Mouse (Mus musculus): ENCODE data around the gene Tbc1d9. TPM values are rescaled to one million over a fixed set of nuclear protein-coding genes. Genes with fewer than 3 reads are reported as not detected.

Gene Tbc1d9
- polyA plus RNA-seq, 1 experiment from 2014 or later: 22.1 TPM

DNA sequence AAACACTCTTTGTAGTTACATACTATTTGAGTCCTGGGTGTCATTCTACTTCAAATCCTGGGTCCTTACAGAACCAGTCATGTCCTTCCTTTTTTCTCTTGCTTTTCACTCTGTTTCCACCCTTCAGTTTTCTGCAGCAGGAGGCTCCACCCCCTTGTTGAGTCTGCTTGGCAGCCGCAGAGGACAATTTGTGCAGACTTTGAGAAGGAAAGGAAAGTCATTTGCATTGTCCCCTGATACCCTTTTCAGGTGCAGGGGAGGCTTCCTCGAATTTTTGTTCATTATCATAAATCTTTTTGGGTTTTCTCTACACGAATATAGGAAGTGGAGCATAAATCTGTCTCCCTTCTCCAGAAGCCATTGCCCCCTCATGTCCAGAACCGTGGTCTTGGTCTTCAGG lies 12.7 kb upstream of the Tbc1d9 start:
- Histone ChIP-seq H3K36me3 (ENCODE audit: control insufficient read depth, insufficient read depth, low read length) (no peaks in the 10 kb centered on the region), H3K4me3 (replicated peaks; ENCODE audit: low read depth, low read length) (no peak overlapping the region), H3K4me1 (ENCODE audit: control insufficient read depth, insufficient read depth, low read length) (no peaks in the 10 kb centered on the region), H3K27me3 (ENCODE audit: control insufficient read depth, insufficient read depth, low read length) (no peaks in the 10 kb centered on the region), H3K27ac (replicated peaks; ENCODE audit: low read depth, low read length) (no peak overlapping the region), H3K4me2 (ENCODE audit: low read length) (no peak overlapping the region), H3K9ac (replicated peaks; ENCODE audit: low read length) (no peak overlapping the region), H3K9me3 (ENCODE audit: control insufficient read depth, low read length) (no peaks in the 10 kb centered on the region)
- 73% methylated on average over 4 of the region's 4 CpGs for WGBS
- DNase-seq (no peak), ATAC-seq (ENCODE audit: low FRiP score, low TSS enrichment) (no peak)

DNA sequence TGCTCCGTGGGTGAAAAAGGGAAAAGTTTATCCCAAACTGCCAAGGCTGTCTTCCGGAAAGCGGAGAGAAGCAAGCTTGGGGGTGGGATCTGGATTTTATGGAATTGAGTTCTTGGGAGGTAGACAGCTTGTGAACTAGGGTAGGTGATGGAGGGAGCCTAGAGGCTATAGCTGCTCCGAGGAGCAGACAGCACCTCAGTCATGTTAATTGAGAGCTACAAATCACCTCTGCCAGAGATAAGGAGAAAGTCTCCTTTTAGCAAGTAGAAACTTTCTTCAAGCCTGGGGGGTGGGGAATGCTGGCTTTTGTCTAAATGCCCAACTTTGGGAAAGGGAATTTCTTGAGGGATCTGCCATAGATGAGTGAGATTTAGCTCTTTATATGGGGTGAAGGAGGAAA lies 10.0 kb upstream of the Tbc1d9 start:
- no peak overlapping the region for H3K4me3 ChIP-seq (replicated peaks; ENCODE audit: low read depth, low read length)
- no peaks in the 10 kb centered on the region for H3K27me3 ChIP-seq (ENCODE audit: control insufficient read depth, insufficient read depth, low read length)
- no peaks in the 10 kb centered on the region for H3K9me3 ChIP-seq (ENCODE audit: control insufficient read depth, low read length)
- no peak for ATAC-seq (ENCODE audit: low FRiP score, low TSS enrichment)
- H3K4me2 ChIP-seq (ENCODE audit: low read length): no peak overlapping the region
- no peak overlapping the region for H3K27ac ChIP-seq (replicated peaks; ENCODE audit: low read depth, low read length)
- no peaks in the 10 kb centered on the region for H3K4me1 ChIP-seq (ENCODE audit: control insufficient read depth, insufficient read depth, low read length)
- WGBS: 63% methylated on average over 4 of the region's 4 CpGs
- H3K9ac ChIP-seq (replicated peaks; ENCODE audit: low read length): no peak overlapping the region
- no peaks in the 10 kb centered on the region for H3K36me3 ChIP-seq (ENCODE audit: control insufficient read depth, insufficient read depth, low read length)
- no peak for DNase-seq

DNA sequence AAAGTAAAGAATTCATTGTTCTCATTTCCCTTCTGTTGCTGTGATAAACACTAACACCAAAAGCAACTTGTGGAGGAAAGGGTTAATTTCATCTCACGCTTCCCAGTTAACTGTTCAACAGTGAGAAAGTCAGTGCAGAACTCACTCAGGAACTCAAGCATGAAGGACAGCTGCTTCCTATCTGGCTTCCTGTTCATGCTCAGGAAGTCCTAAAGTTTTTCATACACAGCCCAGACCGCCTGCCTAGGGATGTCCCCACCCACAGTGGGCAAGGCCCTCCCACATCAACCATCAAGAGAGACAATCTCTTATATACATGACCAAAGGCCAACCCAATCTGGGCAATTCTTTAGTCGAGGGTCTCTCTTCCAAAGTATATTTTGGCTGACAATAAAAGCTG lies 6.2 kb upstream of the Tbc1d9 start:
- Histone ChIP-seq H3K27ac (replicated peaks; ENCODE audit: low read depth, low read length) (no peak overlapping the region), H3K27me3 (ENCODE audit: control insufficient read depth, insufficient read depth, low read length) (no peaks in the 10 kb centered on the region), H3K4me3 (replicated peaks; ENCODE audit: low read depth, low read length) (no peak overlapping the region), H3K4me1 (ENCODE audit: control insufficient read depth, insufficient read depth, low read length) (no peaks in the 10 kb centered on the region), H3K4me2 (ENCODE audit: low read length) (no peak overlapping the region), H3K9ac (replicated peaks; ENCODE audit: low read length) (no peak overlapping the region), H3K36me3 (ENCODE audit: control insufficient read depth, insufficient read depth, low read length) (no peaks in the 10 kb centered on the region), H3K9me3 (ENCODE audit: control insufficient read depth, low read length) (no peaks in the 10 kb centered on the region)
- 74% methylated on average over 3 of the region's 3 CpGs for WGBS
- no peak for DNase-seq
- no peak for ATAC-seq (ENCODE audit: low FRiP score, low TSS enrichment)

DNA sequence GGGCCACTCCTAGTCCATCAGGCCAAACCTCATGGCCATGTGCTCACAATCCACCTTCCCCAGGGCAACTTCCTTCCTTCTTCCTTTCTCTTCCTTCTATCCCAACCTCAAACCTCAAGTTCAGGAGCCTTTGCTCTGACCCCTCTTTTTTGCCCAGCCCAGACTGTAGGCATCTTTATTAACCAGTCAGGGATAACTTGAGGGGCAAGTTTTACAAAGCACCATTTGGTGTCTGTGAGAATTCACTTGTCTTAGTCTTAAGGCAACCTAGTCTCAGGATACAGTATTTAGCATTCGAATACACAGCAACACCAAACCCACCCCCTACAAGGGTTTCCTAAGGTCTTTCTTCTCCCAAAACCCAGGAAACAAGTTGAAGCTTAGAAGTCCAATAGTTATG lies 5.5 kb upstream of the Tbc1d9 start:
- no peaks in the 10 kb centered on the region for H3K9me3 ChIP-seq (ENCODE audit: control insufficient read depth, low read length)
- ATAC-seq (ENCODE audit: low FRiP score, low TSS enrichment) (no peak), DNase-seq (no peak)
- H3K27ac ChIP-seq (replicated peaks; ENCODE audit: low read depth, low read length): no peak overlapping the region
- no peaks in the 10 kb centered on the region for H3K36me3 ChIP-seq (ENCODE audit: control insufficient read depth, insufficient read depth, low read length)
- no peak overlapping the region for H3K4me2 ChIP-seq (ENCODE audit: low read length)
- H3K4me1 ChIP-seq (ENCODE audit: control insufficient read depth, insufficient read depth, low read length): no peaks in the 10 kb centered on the region
- WGBS: 39% methylated on average over 1 of the region's 1 CpGs
- no peaks in the 10 kb centered on the region for H3K27me3 ChIP-seq (ENCODE audit: control insufficient read depth, insufficient read depth, low read length)
- no peak overlapping the region for H3K9ac ChIP-seq (replicated peaks; ENCODE audit: low read length)
- H3K4me3 ChIP-seq (replicated peaks; ENCODE audit: low read depth, low read length): no peak overlapping the region

DNA sequence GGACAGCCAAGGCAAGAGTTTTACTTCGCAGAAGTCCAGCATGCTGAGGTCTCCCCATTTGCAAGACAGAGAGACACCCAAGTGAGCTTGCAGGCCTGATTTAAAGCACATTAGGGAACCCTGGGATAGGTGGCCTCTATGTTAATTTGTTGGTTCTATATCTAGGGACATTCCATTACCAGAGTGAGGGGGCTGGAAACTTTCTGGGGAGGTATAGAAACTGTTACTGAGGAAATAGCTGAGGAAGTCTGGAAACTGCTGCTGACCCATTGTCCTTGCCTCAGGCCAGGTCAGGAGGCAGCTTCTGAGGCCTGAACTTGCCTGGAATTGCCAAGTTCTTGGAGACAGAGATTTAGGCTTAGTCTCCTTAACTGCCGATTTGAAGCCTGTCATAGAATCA lies 4.5 kb upstream of the Tbc1d9 start:
- 81% methylated on average over 2 of the region's 2 CpGs for WGBS
- no peak overlapping the region for H3K9ac ChIP-seq (replicated peaks; ENCODE audit: low read length)
- no peaks in the 10 kb centered on the region for H3K9me3 ChIP-seq (ENCODE audit: control insufficient read depth, low read length)
- DNase-seq: no peak
- no peak overlapping the region for H3K4me3 ChIP-seq (replicated peaks; ENCODE audit: low read depth, low read length)
- no peaks in the 10 kb centered on the region for H3K36me3 ChIP-seq (ENCODE audit: control insufficient read depth, insufficient read depth, low read length)
- no peak overlapping the region for H3K27ac ChIP-seq (replicated peaks; ENCODE audit: low read depth, low read length)
- no peaks in the 10 kb centered on the region for H3K27me3 ChIP-seq (ENCODE audit: control insufficient read depth, insufficient read depth, low read length)
- ATAC-seq (ENCODE audit: low FRiP score, low TSS enrichment): no peak
- H3K4me2 ChIP-seq (ENCODE audit: low read length): no peak overlapping the region
- H3K4me1 ChIP-seq (ENCODE audit: control insufficient read depth, insufficient read depth, low read length): 0 out of 2 replicates have a peak, but pooled peaks cover 3% of the 10 kb centered on the region

DNA sequence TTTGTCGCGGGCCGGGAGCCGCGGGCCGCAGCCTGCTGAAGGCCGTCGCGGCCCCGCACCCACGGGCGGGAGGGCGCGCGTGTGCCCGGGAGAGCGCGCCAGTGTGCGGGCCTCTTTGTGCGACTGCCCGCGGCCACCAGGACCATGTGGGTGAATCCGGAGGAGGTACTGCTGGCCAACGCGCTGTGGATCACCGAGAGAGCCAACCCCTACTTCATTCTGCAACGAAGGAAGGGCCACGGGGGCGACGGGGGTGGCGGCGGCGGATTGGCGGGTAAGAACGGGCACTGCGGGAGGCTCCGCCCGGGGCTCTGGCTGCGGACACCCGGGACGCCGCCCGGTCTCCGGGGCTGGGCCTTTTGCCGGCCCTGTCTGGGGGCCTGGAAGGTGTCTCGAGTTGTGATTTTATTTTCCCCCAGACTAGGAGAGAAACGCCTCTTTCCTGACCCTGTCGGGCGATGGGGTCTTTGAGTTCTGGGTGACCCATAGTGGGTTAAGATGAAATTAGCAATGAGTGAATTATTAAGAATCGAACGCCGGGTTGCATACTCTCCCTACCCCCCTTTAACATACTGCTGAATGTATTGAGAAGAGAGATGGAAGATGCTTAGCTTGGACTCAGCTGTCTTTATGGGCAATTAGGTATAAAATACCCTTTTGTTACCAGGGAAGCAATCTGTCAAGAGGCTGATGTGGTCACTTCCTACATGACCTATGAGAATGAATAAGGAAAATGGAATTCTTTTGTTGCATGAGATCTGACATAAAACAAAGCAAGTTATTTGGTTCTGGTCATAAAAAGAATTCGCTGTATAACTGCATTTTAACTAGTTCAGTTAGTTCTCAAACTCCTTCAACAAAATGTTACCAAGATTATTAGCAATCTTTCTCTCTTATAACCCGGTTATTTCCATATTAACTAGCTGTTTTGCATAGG lies 1.0 kb downstream of the Tbc1d9 start, which contains the start of gene Gm10645:
Gene Gm10645, minus strand, starts transcription at position 240 of the 937 bp plus-strand sequence.
- Histone ChIP-seq H3K36me3 (ENCODE audit: control insufficient read depth, insufficient read depth, low read length) (no peaks in the 10 kb centered on the region), H3K9me3 (ENCODE audit: control insufficient read depth, low read length) (no peaks in the 10 kb centered on the region), H3K4me1 (ENCODE audit: control insufficient read depth, insufficient read depth, low read length) (peaks cover 25% of the 10 kb centered on the region), H3K4me2 (ENCODE audit: low read length) (peak within 1 kb of the TSS; percentile 67), H3K4me3 (replicated peaks; ENCODE audit: low read depth, low read length) (peak within 1 kb of the TSS; percentile 89), H3K27me3 (ENCODE audit: control insufficient read depth, insufficient read depth, low read length) (no peaks in the 10 kb centered on the region), H3K9ac (replicated peaks; ENCODE audit: low read length) (peak within 1 kb of the TSS; percentile 99), H3K27ac (replicated peaks; ENCODE audit: low read depth, low read length) (peak within 1 kb of the TSS; percentile 96)
- ATAC-seq (ENCODE audit: low FRiP score, low TSS enrichment) (peak; percentile 82), DNase-seq (peak; percentile 79)
- 2% methylated on average over 54 of the region's 54 CpGs for WGBS

DNA sequence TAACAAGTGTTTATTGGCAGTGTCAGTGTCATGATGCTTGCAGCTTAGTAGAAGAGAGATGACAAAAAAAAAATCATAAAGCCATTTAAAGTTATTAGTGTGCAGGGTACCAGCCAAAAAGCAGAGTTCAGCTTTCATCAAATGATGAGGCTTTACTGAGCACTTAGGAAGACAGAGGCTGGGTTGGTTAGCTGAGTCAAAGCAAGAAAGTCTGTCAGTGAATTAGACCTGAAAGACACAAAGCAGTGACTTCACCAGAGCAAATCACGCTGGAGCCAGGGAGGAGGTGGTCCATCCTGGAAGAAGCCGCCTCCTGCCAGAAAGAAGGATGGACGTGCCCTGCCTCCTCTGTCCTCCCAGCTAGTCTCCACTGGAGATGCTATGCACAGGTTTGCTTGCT lies 2.8 kb downstream of the Tbc1d9 start:
- WGBS: 25% methylated on average over 3 of the region's 3 CpGs
- no peaks in the 10 kb centered on the region for H3K9me3 ChIP-seq (ENCODE audit: control insufficient read depth, low read length)
- H3K27me3 ChIP-seq (ENCODE audit: control insufficient read depth, insufficient read depth, low read length): no peaks in the 10 kb centered on the region
- H3K4me1 ChIP-seq (ENCODE audit: control insufficient read depth, insufficient read depth, low read length): peaks cover 25% of the 10 kb centered on the region
- ATAC-seq (ENCODE audit: low FRiP score, low TSS enrichment) (no peak), DNase-seq (no peak)
- H3K9ac ChIP-seq (replicated peaks; ENCODE audit: low read length): peak overlapping the region; percentile 36; the same call in 1 of the 2 replicates
- H3K4me2 ChIP-seq (ENCODE audit: low read length): peak overlapping the region; percentile 67
- H3K27ac ChIP-seq (replicated peaks; ENCODE audit: low read depth, low read length): no peak overlapping the region
- H3K36me3 ChIP-seq (ENCODE audit: control insufficient read depth, insufficient read depth, low read length): no peaks in the 10 kb centered on the region
- peak overlapping the region; percentile 89 for H3K4me3 ChIP-seq (replicated peaks; ENCODE audit: low read depth, low read length)

DNA sequence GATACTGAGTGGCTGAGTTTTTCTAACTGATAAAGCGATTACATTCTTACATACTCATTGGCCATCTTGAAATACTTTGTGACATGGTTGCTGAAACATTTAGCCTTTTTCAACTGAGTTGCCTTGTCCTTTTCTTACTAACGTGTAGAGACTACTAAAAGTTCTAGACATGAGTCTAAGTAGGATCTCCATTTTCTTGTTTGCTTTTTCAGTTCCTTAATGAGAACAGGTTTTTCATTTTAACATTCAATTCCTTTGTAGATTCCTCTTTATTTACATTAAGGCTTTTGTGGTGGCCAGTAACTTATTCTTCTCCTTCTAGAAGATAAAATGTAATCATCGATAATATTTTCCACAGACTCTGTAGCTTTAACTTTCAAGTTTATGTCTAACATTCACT lies 4.0 kb downstream of the Tbc1d9 start:
- no peak for DNase-seq
- Histone ChIP-seq H3K27ac (replicated peaks; ENCODE audit: low read depth, low read length) (no peak overlapping the region), H3K9ac (replicated peaks; ENCODE audit: low read length) (no peak overlapping the region), H3K27me3 (ENCODE audit: control insufficient read depth, insufficient read depth, low read length) (no peaks in the 10 kb centered on the region), H3K36me3 (ENCODE audit: control insufficient read depth, insufficient read depth, low read length) (no peaks in the 10 kb centered on the region), H3K4me1 (ENCODE audit: control insufficient read depth, insufficient read depth, low read length) (peaks cover 25% of the 10 kb centered on the region), H3K4me3 (replicated peaks; ENCODE audit: low read depth, low read length) (no peak overlapping the region), H3K4me2 (ENCODE audit: low read length) (peak overlapping the region; percentile 67), H3K9me3 (ENCODE audit: control insufficient read depth, low read length) (no peaks in the 10 kb centered on the region)
- 88% methylated on average over 3 of the region's 3 CpGs for WGBS
- no peak for ATAC-seq (ENCODE audit: low FRiP score, low TSS enrichment)

DNA sequence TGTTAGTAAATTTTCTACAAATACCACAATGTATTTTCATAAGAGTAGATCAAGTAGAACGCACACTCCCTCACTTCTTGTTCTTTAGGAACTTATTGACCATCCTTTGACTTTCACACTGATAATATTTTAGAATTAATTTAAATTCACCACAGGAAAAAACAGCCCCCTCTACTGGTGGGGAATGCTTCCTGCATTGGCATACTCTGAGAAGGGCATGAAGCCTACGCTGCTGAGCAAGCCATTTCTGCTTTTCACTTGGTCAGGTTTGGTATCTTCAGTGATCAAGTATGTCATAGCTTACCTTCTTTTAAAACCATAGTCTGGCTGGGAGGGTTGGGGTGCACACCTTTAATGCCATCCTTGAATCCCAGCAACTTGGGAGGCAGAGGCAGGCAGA lies 4.6 kb downstream of the Tbc1d9 start:
- Histone ChIP-seq H3K4me1 (ENCODE audit: control insufficient read depth, insufficient read depth, low read length) (peaks cover 25% of the 10 kb centered on the region), H3K27ac (replicated peaks; ENCODE audit: low read depth, low read length) (no peak overlapping the region), H3K27me3 (ENCODE audit: control insufficient read depth, insufficient read depth, low read length) (no peaks in the 10 kb centered on the region), H3K4me2 (ENCODE audit: low read length) (no peak overlapping the region), H3K4me3 (replicated peaks; ENCODE audit: low read depth, low read length) (no peak overlapping the region), H3K36me3 (ENCODE audit: control insufficient read depth, insufficient read depth, low read length) (no peaks in the 10 kb centered on the region), H3K9me3 (ENCODE audit: control insufficient read depth, low read length) (no peaks in the 10 kb centered on the region), H3K9ac (replicated peaks; ENCODE audit: low read length) (no peak overlapping the region)
- WGBS: 92% methylated on average over 2 of the region's 2 CpGs
- DNase-seq: no peak
- no peak for ATAC-seq (ENCODE audit: low FRiP score, low TSS enrichment)

Data from midbrain, embryonic 14.5 days (tissue).